Mouse (Mus musculus) stomach, postnatal 0 days (tissue): ENCODE results near the gene Dnal1. TPM values are rescaled to one million over a fixed set of nuclear protein-coding genes. Genes with fewer than 3 reads are reported as not detected.

Source experiments
- ATAC-seq: fragments of 200-750 bp; cut with Nextera tagmentation; 2 replicates; pipeline ENCODE4 v1.8.0; 2017; ENCODE audit not compliant: low FRiP score, low TSS enrichment
- DNase-seq: peaks from one replicate; pipeline ENCODE4 v3.0.0-alpha.2; 2016; ENCODE audit warnings: low spot score
- H3K27ac ChIP-seq: fragments of 300-500 bp; sonication (generic); replicated peaks from 2 replicates; pipeline ENCODE4 v1.5.1; 2014; ENCODE audit warnings: mild to moderate bottlenecking, control low read depth
- H3K27me3 ChIP-seq: fragments of 300-500 bp; sonication (generic); 2 replicates; pipeline ENCODE4 v1.6.1; 2014; ENCODE audit warnings: low read length; ENCODE audit not compliant: control insufficient read depth, insufficient read depth
- H3K36me3 ChIP-seq: fragments of 300-500 bp; sonication (generic); 2 replicates; pipeline ENCODE4 v1.6.1; 2014; ENCODE audit warnings: low read length, mixed read lengths; ENCODE audit not compliant: control insufficient read depth, insufficient read depth
- H3K4me1 ChIP-seq: fragments of 300-500 bp; sonication (generic); replicated peaks from 2 replicates; pipeline ENCODE4 v1.6.1; 2014; ENCODE audit warnings: antibody characterized with exemption; ENCODE audit not compliant: control insufficient read depth, insufficient read depth
- H3K4me2 ChIP-seq: fragments of 300-500 bp; sonication (generic); replicated peaks from 2 replicates; pipeline ENCODE4 v1.6.1; 2014; ENCODE audit warnings: low read depth, mild to moderate bottlenecking, control low read depth, moderate library complexity
- H3K4me3 ChIP-seq: fragments of 300-500 bp; sonication (generic); 2 replicates; pipeline ENCODE4 v1.5.1; 2014; ENCODE audit warnings: low read depth, low read length, control low read depth
- H3K9ac ChIP-seq: fragments of 300-500 bp; sonication (generic); 2 replicates; pipeline ENCODE4 v1.6.1; 2014; ENCODE audit warnings: mild to moderate bottlenecking, low read length, control low read depth, mixed read lengths
- H3K9me3 ChIP-seq: fragments of 300-500 bp; sonication (generic); 2 replicates; pipeline ENCODE4 v1.6.1; 2016; ENCODE audit warnings: low read length; ENCODE audit not compliant: control insufficient read depth
- CTCF ChIP-seq: IDR thresholded peaks from 2 replicates; pipeline ENCODE4 v1.5.1; 2016; ENCODE audit warnings: antibody characterized with exemption, low read depth, mild to moderate bottlenecking, moderate library complexity
- EP300 ChIP-seq: optimal IDR thresholded peaks from 2 replicates; pipeline ENCODE3; 2016; ENCODE audit warnings: antibody characterized with exemption
- WGBS: fragments of 180-500 bp; shearing (Covaris S2); extraction: QIAGEN DNeasy Blood & Tissue Kit; methylation state at CpG from one replicate; pipeline ENCODE4 v1.1.7; 2014; 5-methylcytosine and 5-hydroxymethylcytosine counted together
- polyA plus RNA-seq: library from polyadenylated mRNA; unstranded; fragments of >200 nt; fragmentation: Nextera tagmentation; extraction: Ambion mirVana; gene quantifications from 2 replicates; pipeline ENCODE4 v1.2.1, GENCODE M21; 2015

The Dnal1 gene
- polyA plus RNA-seq, 1 experiment from 2014 or later, result 1.7 TPM

DNA sequence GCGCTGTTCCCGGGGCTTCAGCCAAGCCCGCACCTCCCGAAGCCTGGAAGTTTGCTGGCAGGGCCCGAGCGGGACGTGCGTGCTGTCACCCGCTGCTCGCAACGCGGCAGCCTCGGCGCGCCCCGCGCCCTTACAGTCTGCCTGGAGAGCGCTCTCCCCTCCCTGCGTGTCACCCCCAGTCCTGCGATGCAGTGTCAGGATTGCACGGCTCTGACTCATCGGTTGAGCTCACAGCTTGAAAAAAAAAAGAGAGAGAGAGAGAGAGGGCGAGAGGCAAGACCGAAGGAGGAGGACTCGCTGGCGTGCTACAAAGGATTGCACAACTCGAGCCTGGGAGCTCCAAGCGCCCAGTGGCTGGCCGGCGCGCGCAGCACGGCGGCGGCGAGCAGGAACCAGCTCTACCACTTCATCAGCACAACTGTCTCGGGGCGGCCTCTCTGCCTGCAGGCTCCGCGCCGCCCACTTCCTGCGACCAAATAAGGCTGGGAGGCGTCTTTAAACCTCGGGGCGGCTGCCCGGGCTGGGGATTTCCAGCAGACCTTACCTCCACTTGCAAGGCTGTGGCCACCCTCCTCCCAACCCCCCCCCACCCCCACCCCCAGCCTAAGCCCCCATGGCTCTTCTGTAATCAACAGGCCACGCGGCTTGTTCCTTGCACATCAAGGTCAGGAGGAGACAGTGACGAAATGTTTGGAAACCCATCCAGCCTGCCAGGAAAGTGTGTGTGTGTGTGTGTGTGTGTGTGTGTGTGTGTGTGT, 79.7 kb downstream of the Dnal1 start:
- Histone ChIP-seq H3K9ac (peak overlapping the region; percentile 96), H3K9me3 (no peaks in the 10 kb centered on the region), H3K27ac (peak overlapping the region; percentile 100), H3K4me1 (peaks cover 20% of the 10 kb centered on the region), H3K4me3 (peak overlapping the region; percentile 87), H3K4me2 (peak overlapping the region; percentile 96), H3K27me3 (no peaks in the 10 kb centered on the region), H3K36me3 (no peaks in the 10 kb centered on the region)
- TF ChIP-seq EP300, result peak; percentile 87
- TF ChIP-seq CTCF, result peak; percentile 20; the same call in 1 of the 2 replicates
- DNase-seq, result peak; percentile 98
- WGBS, result under 1% methylated on average over 47 of the region's 49 CpGs
- ATAC-seq, result peak; percentile 94

DNA sequence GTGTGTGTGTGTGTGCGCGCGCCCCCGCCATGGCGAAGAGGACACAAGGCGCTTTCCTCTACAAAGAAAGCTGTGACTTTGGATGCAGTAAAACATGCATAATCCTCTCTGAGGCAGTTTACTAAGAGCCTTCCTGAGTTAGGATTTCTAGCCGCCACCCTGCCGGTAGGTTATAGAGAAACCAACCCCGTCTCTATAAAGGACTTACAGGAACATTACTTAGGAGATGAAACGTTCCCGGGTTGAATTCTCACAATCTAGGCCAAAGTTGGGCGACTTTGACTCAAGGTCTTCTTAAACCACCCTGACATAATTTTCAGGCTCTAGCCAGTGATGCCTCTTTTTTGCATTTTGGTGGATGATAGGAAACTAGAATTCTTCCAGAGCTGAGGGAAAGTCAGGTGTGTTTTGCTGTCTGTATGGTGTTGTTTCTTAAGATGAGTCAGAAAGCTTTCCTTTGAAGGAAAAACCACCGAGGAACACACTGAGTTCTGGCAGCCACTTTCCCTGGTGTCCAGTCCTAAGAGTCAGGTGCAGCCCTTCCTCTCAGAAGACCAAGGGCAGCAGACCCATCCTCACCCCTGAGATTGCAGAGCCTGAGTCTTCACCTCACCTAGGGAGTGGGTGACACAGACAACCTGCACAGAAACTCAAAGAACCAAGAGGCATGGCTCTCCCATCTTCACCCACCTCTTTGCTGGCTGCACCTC, 80.4 kb downstream of the Dnal1 start:
- peak overlapping the region; percentile 96 for H3K4me2 ChIP-seq
- 4% methylated on average over 13 of the region's 13 CpGs for WGBS
- no peak for ATAC-seq
- H3K4me3 ChIP-seq, result peak overlapping the region; percentile 87
- H3K4me1 ChIP-seq, result peaks cover 16% of the 10 kb centered on the region
- H3K36me3 ChIP-seq, result no peaks in the 10 kb centered on the region
- peak overlapping the region; percentile 41; the same call in 1 of the 2 replicates for H3K9ac ChIP-seq
- no peaks in the 10 kb centered on the region for H3K27me3 ChIP-seq
- no peak for DNase-seq
- no peaks in the 10 kb centered on the region for H3K9me3 ChIP-seq
- TF ChIP-seq EP300, result no peak
- TF ChIP-seq CTCF, result peak; percentile 25; the same call in 1 of the 2 replicates
- H3K27ac ChIP-seq, result peak overlapping the region; percentile 100

DNA sequence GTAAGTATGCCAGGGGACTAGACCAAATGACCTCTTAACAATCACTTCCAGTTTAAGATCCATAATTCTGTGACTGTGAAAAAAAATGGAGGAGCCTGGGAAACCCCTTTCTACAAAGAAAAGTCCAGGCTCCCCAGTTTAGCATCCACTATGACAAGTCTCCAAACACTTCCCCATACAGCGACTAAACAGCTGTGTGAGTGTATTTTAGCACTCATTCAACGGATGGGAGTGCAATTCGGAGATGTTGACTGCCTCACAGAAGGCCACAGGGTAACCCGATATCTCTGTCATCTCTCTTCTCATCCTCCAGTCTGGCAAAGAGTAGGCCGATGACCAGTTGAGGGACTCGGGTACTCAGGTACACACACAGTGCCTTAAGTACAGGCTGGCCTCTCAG, 81.0 kb downstream of the Dnal1 start:
- TF ChIP-seq EP300 (no peak), CTCF (no peak)
- Histone ChIP-seq H3K4me2 (no peak overlapping the region), H3K4me1 (peaks cover 10% of the 10 kb centered on the region), H3K36me3 (no peaks in the 10 kb centered on the region), H3K27ac (no peak overlapping the region), H3K4me3 (no peak overlapping the region), H3K27me3 (no peaks in the 10 kb centered on the region), H3K9me3 (no peaks in the 10 kb centered on the region), H3K9ac (no peak overlapping the region)
- WGBS, result 49% methylated on average over 6 of the region's 6 CpGs
- ATAC-seq, result no peak
- no peak for DNase-seq

Other genes with a start within 250 kb of the Dnal1 start
- gene Numb, start 192.4 kb upstream of the Dnal1 start, polyA plus RNA-seq, result 19.9 and 22.6 TPM in 2 replicates
- 6.9 and 9.9 TPM in 2 replicates for gene Riox1, start 163.8 kb upstream of the Dnal1 start, polyA plus RNA-seq
- gene Heatr4, start 129.5 kb upstream of the Dnal1 start, polyA plus RNA-seq, result 0.06 TPM in 1 of 2 replicates, not detected in the other
- gene Acot2, start 126.5 kb upstream of the Dnal1 start, polyA plus RNA-seq, result 45.6 and 47.2 TPM in 2 replicates
- gene Acot1, start 104.9 kb upstream of the Dnal1 start, polyA plus RNA-seq, result 135 and 144 TPM in 2 replicates
- gene Acot4, start 76.0 kb upstream of the Dnal1 start, polyA plus RNA-seq, result 1.2 and 1.3 TPM in 2 replicates
- not detected in 2 replicates for gene Gm49366, start 75.4 kb upstream of the Dnal1 start, polyA plus RNA-seq
- 0.30 and 0.53 TPM in 2 replicates for gene Acot3, start 62.2 kb upstream of the Dnal1 start, polyA plus RNA-seq
- gene Acot5, start 45.0 kb upstream of the Dnal1 start, polyA plus RNA-seq, result 0.16 TPM in 2 replicates
- 1.3 TPM in 2 replicates for gene Acot6, start 13.7 kb upstream of the Dnal1 start, polyA plus RNA-seq
- gene Pnma1, start 34.1 kb downstream of the Dnal1 start, polyA plus RNA-seq, result 0.48 and 0.49 TPM in 2 replicates
- 4.0 and 4.1 TPM in 2 replicates for gene Elmsan1, start 104.5 kb downstream of the Dnal1 start, polyA plus RNA-seq
- gene Ptgr2, start 170.9 kb downstream of the Dnal1 start, polyA plus RNA-seq, result 27.4 and 29.1 TPM in 2 replicates
- 32.3 and 32.4 TPM in 2 replicates for gene Zfp410, start 202.5 kb downstream of the Dnal1 start, polyA plus RNA-seq
- gene Coq6, start 247.3 kb downstream of the Dnal1 start, polyA plus RNA-seq, result 27.1 and 27.6 TPM in 2 replicates
- gene Fam161b, start 247.5 kb downstream of the Dnal1 start, polyA plus RNA-seq, result 0.72 and 0.88 TPM in 2 replicates